8 mouse cellular contexts compared by ENCODE assay signal in the genomic region with DNA sequence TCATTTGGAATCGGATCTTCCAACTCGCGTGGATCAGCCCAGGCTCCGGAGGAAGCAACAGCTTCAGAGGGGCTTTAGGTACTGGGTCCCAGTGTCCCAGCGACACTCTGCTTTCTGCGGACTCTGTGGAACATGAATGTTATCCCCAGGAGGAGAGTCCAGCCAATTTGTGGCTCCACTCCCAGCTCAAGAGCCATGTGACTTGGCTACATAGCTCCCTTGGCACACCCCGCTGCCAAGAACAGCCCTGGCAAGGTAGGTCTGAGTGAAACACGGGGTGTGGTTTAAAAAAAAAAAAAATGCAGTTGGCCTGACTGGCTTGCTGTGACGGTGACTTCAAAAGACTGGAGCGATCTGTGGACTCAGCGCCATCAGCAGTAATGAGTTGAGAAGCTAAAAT. TPM values are rescaled to one million over a fixed set of nuclear protein-coding genes. Genes with fewer than 3 reads are reported as not detected.
DNase-seq lines count a peak whose midpoint lies in the region; ATAC-seq lines count a peak whose summit lies in the region.

No protein-coding gene starts in this region.

- DNase-seq in midbrain, embryonic 14.5 days = peak; percentile 45
- DNase-seq in cerebellum, postnatal 10 days = peak; percentile 97 to 98
- DNase-seq in heart, postnatal 10 days = peak; percentile 94 to 95
- peak; percentile 37 to 71 for DNase-seq in left cerebral cortex, postnatal 14 days (ENCODE audit: low spot score in 2 of 2)
- peak; percentile 38 for DNase-seq in right cerebral cortex, postnatal 14 days
- no peak for DNase-seq in natural killer cell, adult 2 months (ENCODE audit: low spot score in 2 of 2)

- H3K9me3 ChIP-seq in midbrain, embryonic 14.5 days (ENCODE audit: control insufficient read depth, low read length) = 0 out of 2 replicates have a peak, but pooled peaks cover 3% of the 10 kb centered on the region
- H3K9me3 ChIP-seq in midbrain, embryonic 15.5 days = no peaks in the 10 kb centered on the region

- WGBS in midbrain, embryonic 14.5 days = 82% methylated on average over 11 of the region's 11 CpGs
- WGBS in midbrain, embryonic 15.5 days = 76% methylated on average over 11 of the region's 11 CpGs

- H3K27me3 ChIP-seq in midbrain, embryonic 14.5 days (ENCODE audit: control insufficient read depth, insufficient read depth, low read length) = no peaks in the 10 kb centered on the region
- 0 out of 2 replicates have a peak, but pooled peaks cover 2% of the 10 kb centered on the region for H3K27me3 ChIP-seq in midbrain, embryonic 15.5 days (replicated peaks)

- H3K4me1 ChIP-seq in midbrain, embryonic 14.5 days (ENCODE audit: control insufficient read depth, insufficient read depth, low read length) = no peaks in the 10 kb centered on the region
- no peaks in the 10 kb centered on the region for H3K4me1 ChIP-seq in midbrain, embryonic 15.5 days

- no peak overlapping the region for H3K27ac ChIP-seq in midbrain, embryonic 14.5 days (replicated peaks; ENCODE audit: low read depth, low read length)
- H3K27ac ChIP-seq in midbrain, embryonic 15.5 days = no peak overlapping the region

- no peak overlapping the region for H3K4me3 ChIP-seq in midbrain, embryonic 14.5 days (replicated peaks; ENCODE audit: low read depth, low read length)
- H3K4me3 ChIP-seq in midbrain, embryonic 15.5 days = no peak overlapping the region

- intact Hi-C loops in heart, postnatal 10 days (cut with DNase I) = loop anchor here (5.0 kb wide), 1 partner anchor 192 kb away; no protein-coding TSS in a partner anchor
- intact Hi-C loops in left cerebral cortex, postnatal 14 days (cut with DNase I) = no loop called here

- no peak overlapping the region for H3K9ac ChIP-seq in midbrain, embryonic 14.5 days (replicated peaks; ENCODE audit: low read length)
- no peak overlapping the region for H3K9ac ChIP-seq in midbrain, embryonic 15.5 days

- no peak for ATAC-seq in midbrain, embryonic 14.5 days (ENCODE audit: low FRiP score, low TSS enrichment)
- ATAC-seq in midbrain, embryonic 15.5 days (replicated peaks) = no peak
- no peak for ATAC-seq in erythroblast, adult 5-6 weeks (replicated peaks; ENCODE audit: low FRiP score, poor library complexity, severe bottlenecking)

- no peaks in the 10 kb centered on the region for H3K36me3 ChIP-seq in midbrain, embryonic 14.5 days (ENCODE audit: control insufficient read depth, insufficient read depth, low read length)
- H3K36me3 ChIP-seq in midbrain, embryonic 15.5 days (replicated peaks) = no peaks in the 10 kb centered on the region

- no peak overlapping the region for H3K4me2 ChIP-seq in midbrain, embryonic 14.5 days (ENCODE audit: low read length)
- no peak overlapping the region for H3K4me2 ChIP-seq in midbrain, embryonic 15.5 days

RNA-seq across cellular contexts. Expression of a gene that starts 19.4 kb away (rescaled TPM):
- polyA plus RNA-seq in midbrain, embryonic 14.5 days (2014; fragmentation: Nextera tagmentation; extraction: Ambion mirVana) = 22.8 and 23.8 TPM in 2 replicates
- polyA plus RNA-seq in midbrain, embryonic 15.5 days (2015; fragmentation: Nextera tagmentation; extraction: Ambion mirVana) = 14.4 and 16.5 TPM in 2 replicates
- 10 to 100 TPM; 38.9 to 41.4 TPM for total RNA-seq in heart, postnatal 10 days (2021)
- 10 to 100 TPM; 77.7 to 79.6 TPM for total RNA-seq in left cerebral cortex, postnatal 14 days (2021)
- total RNA-seq in erythroblast, adult 5-6 weeks (2015; ENCODE audit: low replicate concordance) = 6.9 and 8.1 TPM in 2 replicates
- 5.0 and 6.1 TPM in 2 replicates for total RNA-seq in erythroblast, adult 5-6 weeks (2017; ENCODE audit: low replicate concordance)

Comparison
In these comparisons a context has a peak if more than half of its experiments do, and no peak if none do; other contexts are left out.
1. DNase-seq: peak in midbrain, embryonic 14.5 days (single experiment), cerebellum, postnatal 10 days (2 of 2), heart, postnatal 10 days (2 of 2), left cerebral cortex, postnatal 14 days (2 of 2) and right cerebral cortex, postnatal 14 days (single experiment); none in natural killer cell, adult 2 months (0 of 2).
2. RNA of a gene that starts 19.4 kb away (total RNA-seq): 77.7 to 79.6 TPM in left cerebral cortex, postnatal 14 days and 38.9 to 41.4 TPM in heart, postnatal 10 days; 5.0 to 8.1 TPM in erythroblast, adult 5-6 weeks; every median in the first group is over 4 times any median in the second.